Mouse (Mus musculus): Measurements from ENCODE around the gene Apc2.
A peak's percentile ranks its signal among the peaks of the same experiment; 100 is the strongest.

Apc2 gene

GRCm38 (mm10) chr10:80321670-80322581 is 26.1 kb downstream of the Apc2 start:
- no peak for DNase-seq

- DNase-seq: no peak
Measured at GRCm38 (mm10) chr10:80322811-80323211, 27.0 kb downstream of the Apc2 start.

GRCm38 (mm10) chr10:80323261-80324119 is 27.7 kb downstream of the Apc2 start:
- peak; percentile 87 for DNase-seq

- peak; percentile 70 for DNase-seq
Measured at GRCm38 (mm10) chr10:80324120-80325037, 28.6 kb downstream of the Apc2 start.

- DNase-seq: no peak
Measured at GRCm38 (mm10) chr10:80325045-80325444, 29.3 kb downstream of the Apc2 start.

GRCm38 (mm10) chr10:80329273-80330081 is 33.7 kb downstream of the Apc2 start, which contains the start of the genes Pcsk4 and Reep6:
Gene Pcsk4, minus strand, starts transcription at chr10:80329498.
Gene Reep6, plus strand, starts transcription at chr10:80329953.
- peak; percentile 99 for DNase-seq

- no peak for DNase-seq
Measured at GRCm38 (mm10) chr10:80330084-80330483, 34.3 kb downstream of the Apc2 start.

- DNase-seq: no peak
Measured at GRCm38 (mm10) chr10:80330888-80331287, 35.1 kb downstream of the Apc2 start.

- DNase-seq: peak; percentile 54
Measured at GRCm38 (mm10) chr10:80331636-80332524, 36.1 kb downstream of the Apc2 start.

- no peak for DNase-seq
Measured at GRCm38 (mm10) chr10:80332525-80332989, 36.8 kb downstream of the Apc2 start.

- no peak for DNase-seq
Measured at GRCm38 (mm10) chr10:80336263-80336662, 40.5 kb downstream of the Apc2 start.

- DNase-seq: peak; percentile 88
Measured at GRCm38 (mm10) chr10:80339941-80340750, 44.4 kb downstream of the Apc2 start.

- no peak for DNase-seq
Measured at GRCm38 (mm10) chr10:80341026-80341425, 45.2 kb downstream of the Apc2 start.

- no peak for DNase-seq
Measured at GRCm38 (mm10) chr10:80341491-80342304, 45.9 kb downstream of the Apc2 start.

- DNase-seq: no peak
Measured at GRCm38 (mm10) chr10:80342305-80342748, 46.5 kb downstream of the Apc2 start.

- DNase-seq: peak; percentile 61
Measured at GRCm38 (mm10) chr10:80342749-80343424, 47.1 kb downstream of the Apc2 start.

- DNase-seq: no peak
Measured at GRCm38 (mm10) chr10:80343425-80343895, 47.7 kb downstream of the Apc2 start.

Data from kidney, adult 9 months (tissue).